Mouse (Mus musculus): ENCODE measurements around the gene Actr8. TPM values are rescaled to one million over a fixed set of nuclear protein-coding genes. Genes with fewer than 3 reads are reported as not detected.

Actr8 gene
- polyA plus RNA-seq, 1 experiment from 2014 or later = 38.5 TPM

- Histone ChIP-seq H3K4me1 (ENCODE audit: insufficient read depth, low read depth, low read length) (0 out of 2 replicates have a peak, but pooled peaks cover 4% of the 10 kb centered on the region), H3K27me3 (replicated peaks; ENCODE audit: insufficient read depth, low read length) (no peaks in the 10 kb centered on the region), H3K9ac (replicated peaks; ENCODE audit: low read depth) (no peak overlapping the region), H3K4me2 (replicated peaks; ENCODE audit: low read depth, low read length) (no peak overlapping the region), H3K27ac (ENCODE audit: low read length) (no peak overlapping the region), H3K36me3 (ENCODE audit: insufficient read depth, low read length) (peaks cover 13% of the 10 kb centered on the region), H3K4me3 (ENCODE audit: low read depth, low read length) (no peak overlapping the region), H3K9me3 (ENCODE audit: low read length) (no peaks in the 10 kb centered on the region)
- WGBS = 80% methylated on average over 3 of the region's 3 CpGs
- DNase-seq (ENCODE audit: low spot score) (no peak), ATAC-seq (no peak)
- TF ChIP-seq CTCF (IDR thresholded peaks at IDR 0.05) (no peak), EP300 (IDR thresholded peaks at IDR 0.05) (no peak)
Measured at GRCm38 (mm10) chr14:29999475-29999811, 21.3 kb downstream of the Actr8 start.

- Histone ChIP-seq H3K27me3 (replicated peaks; ENCODE audit: insufficient read depth, low read length) (0 out of 2 replicates have a peak, but pooled peaks cover 3% of the 10 kb centered on the region), H3K4me2 (replicated peaks; ENCODE audit: low read depth, low read length) (peak within 1 kb of the TSS; percentile 81), H3K9ac (replicated peaks; ENCODE audit: low read depth) (no peak within 1 kb of the TSS), H3K36me3 (ENCODE audit: insufficient read depth, low read length) (no peaks in the 10 kb centered on the region), H3K9me3 (ENCODE audit: low read length) (no peaks in the 10 kb centered on the region), H3K27ac (ENCODE audit: low read length) (peak within 1 kb of the TSS; percentile 21; the same call in 1 of the 2 replicates), H3K4me1 (ENCODE audit: insufficient read depth, low read depth, low read length) (peaks cover 4% of the 10 kb centered on the region; the same call in 1 of the 2 replicates), H3K4me3 (ENCODE audit: low read depth, low read length) (peak within 1 kb of the TSS; percentile 35)
- WGBS = 10% methylated on average over 48 of the region's 54 CpGs
- ATAC-seq (peak; percentile 92), DNase-seq (ENCODE audit: low spot score) (peak; percentile 77)
- TF ChIP-seq CTCF (IDR thresholded peaks at IDR 0.05) = no peak
- TF ChIP-seq EP300 (IDR thresholded peaks at IDR 0.05) = no peak
Measured at GRCm38 (mm10) chr14:30008733-30009575, 30.8 kb downstream of the Actr8 start, which contains the start of the genes Il17rb and Chdh. Gene Il17rb (minus strand): TSS chr14:30008896. Gene Chdh (plus strand): TSS chr14:30009023.

GRCm38 (mm10) chr14:30009864-30010560 is 31.9 kb downstream of the Actr8 start:
- DNase-seq (ENCODE audit: low spot score) (peak; percentile 19), ATAC-seq (peak; percentile 43)
- Histone ChIP-seq H3K4me3 (ENCODE audit: low read depth, low read length) (no peak overlapping the region), H3K9ac (replicated peaks; ENCODE audit: low read depth) (no peak overlapping the region), H3K4me1 (ENCODE audit: insufficient read depth, low read depth, low read length) (peaks cover 4% of the 10 kb centered on the region; the same call in 1 of the 2 replicates), H3K36me3 (ENCODE audit: insufficient read depth, low read length) (no peaks in the 10 kb centered on the region), H3K27me3 (replicated peaks; ENCODE audit: insufficient read depth, low read length) (0 out of 2 replicates have a peak, but pooled peaks cover 3% of the 10 kb centered on the region), H3K9me3 (ENCODE audit: low read length) (no peaks in the 10 kb centered on the region), H3K27ac (ENCODE audit: low read length) (no peak overlapping the region), H3K4me2 (replicated peaks; ENCODE audit: low read depth, low read length) (peak overlapping the region; percentile 81)
- TF ChIP-seq EP300 (IDR thresholded peaks at IDR 0.05) = no peak
- no peak for TF ChIP-seq CTCF (IDR thresholded peaks at IDR 0.05)
- 38% methylated on average over 10 of the region's 10 CpGs for WGBS

GRCm38 (mm10) chr14:30011886-30012560 is 33.9 kb downstream of the Actr8 start:
- TF ChIP-seq EP300 (IDR thresholded peaks at IDR 0.05) (no peak), CTCF (IDR thresholded peaks at IDR 0.05) (no peak)
- Histone ChIP-seq H3K4me2 (replicated peaks; ENCODE audit: low read depth, low read length) (no peak overlapping the region), H3K9me3 (ENCODE audit: low read length) (no peaks in the 10 kb centered on the region), H3K4me3 (ENCODE audit: low read depth, low read length) (no peak overlapping the region), H3K36me3 (ENCODE audit: insufficient read depth, low read length) (no peaks in the 10 kb centered on the region), H3K4me1 (ENCODE audit: insufficient read depth, low read depth, low read length) (peaks cover 4% of the 10 kb centered on the region; the same call in 1 of the 2 replicates), H3K9ac (replicated peaks; ENCODE audit: low read depth) (no peak overlapping the region), H3K27ac (ENCODE audit: low read length) (no peak overlapping the region), H3K27me3 (replicated peaks; ENCODE audit: insufficient read depth, low read length) (0 out of 2 replicates have a peak, but pooled peaks cover 3% of the 10 kb centered on the region)
- DNase-seq (ENCODE audit: low spot score) = no peak
- WGBS = 64% methylated on average over 10 of the region's 10 CpGs
- ATAC-seq = no peak

DNA sequence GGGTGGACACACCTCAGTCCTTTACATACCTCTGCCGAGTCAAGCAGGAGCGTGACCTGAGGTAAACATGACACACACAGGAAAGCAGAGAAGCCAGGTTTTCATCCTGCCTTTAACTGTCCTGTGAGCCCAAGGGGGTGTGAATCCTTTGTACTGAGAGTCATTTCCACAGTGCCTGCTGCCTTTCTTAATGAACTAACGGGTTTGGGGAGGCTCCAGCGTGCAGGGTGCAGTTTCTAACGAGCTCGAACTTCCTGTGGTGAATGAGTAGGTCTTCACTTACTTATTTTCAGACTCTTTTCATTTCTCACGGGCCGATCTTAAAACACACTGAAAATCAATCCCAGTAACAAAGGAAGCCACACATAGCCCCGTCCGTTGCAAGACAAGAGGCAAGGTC is 36.4 kb downstream of the Actr8 start:
- WGBS = 51% methylated on average over 10 of the region's 10 CpGs
- peaks cover 4% of the 10 kb centered on the region; the same call in 1 of the 2 replicates for H3K4me1 ChIP-seq (ENCODE audit: insufficient read depth, low read depth, low read length)
- H3K9me3 ChIP-seq (ENCODE audit: low read length) = no peaks in the 10 kb centered on the region
- no peak overlapping the region for H3K4me3 ChIP-seq (ENCODE audit: low read depth, low read length)
- 0 out of 2 replicates have a peak, but pooled peaks cover under 1% of the 10 kb centered on the region for H3K27me3 ChIP-seq (replicated peaks; ENCODE audit: insufficient read depth, low read length)
- no peak overlapping the region for H3K4me2 ChIP-seq (replicated peaks; ENCODE audit: low read depth, low read length)
- peak; percentile 21 for DNase-seq (ENCODE audit: low spot score)
- no peak overlapping the region for H3K9ac ChIP-seq (replicated peaks; ENCODE audit: low read depth)
- no peak for ATAC-seq
- TF ChIP-seq EP300 (IDR thresholded peaks at IDR 0.05) = no peak
- TF ChIP-seq CTCF (IDR thresholded peaks at IDR 0.05) = no peak
- H3K27ac ChIP-seq (ENCODE audit: low read length) = no peak overlapping the region
- no peaks in the 10 kb centered on the region for H3K36me3 ChIP-seq (ENCODE audit: insufficient read depth, low read length)

Measured in lung, postnatal 0 days (tissue).